Mouse (Mus musculus) kidney, embryonic 16.5 days (tissue): ENCODE results near the gene Chn1. TPM values are rescaled to one million over a fixed set of nuclear protein-coding genes. Genes with fewer than 3 reads are reported as not detected.

Experiments
- ATAC-seq: fragments of 200-750 bp; cut with Nextera tagmentation; 2 replicates; pipeline ENCODE4 v1.8.0; 2017; ENCODE audit warnings: moderate TSS enrichment; ENCODE audit not compliant: low FRiP score, low TSS enrichment
- H3K27ac ChIP-seq: fragments of 300-500 bp; sonication (generic); 2 replicates; pipeline ENCODE4 v1.5.1; 2014; ENCODE audit warnings: low read length
- H3K27me3 ChIP-seq: fragments of 300-500 bp; sonication (generic); 2 replicates; pipeline ENCODE4 v1.6.1; 2014; ENCODE audit warnings: low read length, control low read depth, mixed read lengths; ENCODE audit not compliant: insufficient read depth
- H3K36me3 ChIP-seq: fragments of 300-500 bp; sonication (generic); 2 replicates; pipeline ENCODE4 v1.6.1; 2014; ENCODE audit warnings: low read length, control low read depth, mixed read lengths; ENCODE audit not compliant: insufficient read depth
- H3K4me1 ChIP-seq: fragments of 300-500 bp; sonication (generic); 2 replicates; pipeline ENCODE4 v1.6.1; 2014; ENCODE audit warnings: low read length, control low read depth, mixed read lengths; ENCODE audit not compliant: insufficient read depth
- H3K4me2 ChIP-seq: fragments of 300-500 bp; sonication (generic); replicated peaks from 2 replicates; pipeline ENCODE4 v1.6.1; 2014; ENCODE audit warnings: low read depth, low read length
- H3K4me3 ChIP-seq: fragments of 300-500 bp; sonication (generic); 2 replicates; pipeline ENCODE4 v1.5.1; 2014; ENCODE audit warnings: mild to moderate bottlenecking, low read length
- H3K9ac ChIP-seq: fragments of 300-500 bp; sonication (generic); replicated peaks from 2 replicates; pipeline ENCODE4 v1.6.1; 2014; ENCODE audit warnings: low read length
- H3K9me3 ChIP-seq: fragments of 300-500 bp; sonication (generic); 2 replicates; pipeline ENCODE4 v1.6.1; 2016; ENCODE audit warnings: low read length, control low read depth
- WGBS: fragments of 180-500 bp; shearing (Covaris S2); extraction: QIAGEN DNeasy Blood & Tissue Kit; methylation state at CpG from one replicate; pipeline ENCODE4 v1.1.7; 2014; 5-methylcytosine and 5-hydroxymethylcytosine counted together
- polyA plus RNA-seq: library from polyadenylated mRNA; unstranded; fragments of >200 nt; fragmentation: Nextera tagmentation; extraction: Ambion mirVana; gene quantifications from 2 replicates; pipeline ENCODE4 v1.2.1, GENCODE M21; 2015

The Chn1 gene
- polyA plus RNA-seq, 1 experiment from 2014 or later, result 17.0 TPM

GRCm38 (mm10) chr2:73614303-73614702, 160.8 kb downstream of the Chn1 start:
- WGBS, result 97% methylated on average over 8 of the region's 8 CpGs

GRCm38 (mm10) chr2:73612941-73613340, 162.2 kb downstream of the Chn1 start:
- 0 out of 2 replicates have a peak, but pooled peaks cover 5% of the 10 kb centered on the region for H3K36me3 ChIP-seq
- no peak overlapping the region for H3K9ac ChIP-seq
- no peaks in the 10 kb centered on the region for H3K27me3 ChIP-seq
- WGBS, result 71% methylated on average over 7 of the region's 7 CpGs
- H3K9me3 ChIP-seq, result no peaks in the 10 kb centered on the region
- no peak overlapping the region for H3K27ac ChIP-seq
- H3K4me2 ChIP-seq, result no peak overlapping the region
- ATAC-seq, result no peak
- H3K4me1 ChIP-seq, result peaks cover 5% of the 10 kb centered on the region; the same call in 1 of the 2 replicates
- no peak overlapping the region for H3K4me3 ChIP-seq

More at GRCm38 (mm10) chr2:73614303-73614702, 160.8 kb downstream of the Chn1 start:
- Histone ChIP-seq H3K27me3 (no peaks in the 10 kb centered on the region), H3K27ac (no peak overlapping the region), H3K9ac (no peak overlapping the region), H3K4me3 (no peak overlapping the region), H3K9me3 (no peaks in the 10 kb centered on the region), H3K4me1 (peaks cover 7% of the 10 kb centered on the region; the same call in 1 of the 2 replicates), H3K36me3 (0 out of 2 replicates have a peak, but pooled peaks cover 5% of the 10 kb centered on the region), H3K4me2 (no peak overlapping the region)
- no peak for ATAC-seq

GRCm38 (mm10) chr2:73612367-73612914, 162.7 kb downstream of the Chn1 start:
- H3K4me2 ChIP-seq, result no peak overlapping the region
- H3K4me1 ChIP-seq, result peaks cover 6% of the 10 kb centered on the region; the same call in 1 of the 2 replicates
- 0 out of 2 replicates have a peak, but pooled peaks cover 5% of the 10 kb centered on the region for H3K36me3 ChIP-seq
- H3K27me3 ChIP-seq, result no peaks in the 10 kb centered on the region
- no peak for ATAC-seq
- H3K27ac ChIP-seq, result no peak overlapping the region
- H3K4me3 ChIP-seq, result no peak overlapping the region
- H3K9me3 ChIP-seq, result no peaks in the 10 kb centered on the region
- no peak overlapping the region for H3K9ac ChIP-seq
- WGBS, result 87% methylated on average over 6 of the region's 6 CpGs

- Histone ChIP-seq H3K4me2 (no peak overlapping the region), H3K4me1 (peaks cover 6% of the 10 kb centered on the region; the same call in 1 of the 2 replicates), H3K27ac (no peak overlapping the region), H3K4me3 (no peak overlapping the region), H3K36me3 (0 out of 2 replicates have a peak, but pooled peaks cover 5% of the 10 kb centered on the region), H3K27me3 (no peaks in the 10 kb centered on the region), H3K9me3 (no peaks in the 10 kb centered on the region), H3K9ac (no peak overlapping the region)
- WGBS, result 44% methylated on average over 6 of the region's 6 CpGs
- ATAC-seq, result no peak
Observed at GRCm38 (mm10) chr2:73611798-73612197, 163.3 kb downstream of the Chn1 start.

- Histone ChIP-seq H3K9me3 (no peaks in the 10 kb centered on the region), H3K4me3 (no peak overlapping the region), H3K4me1 (peaks cover 10% of the 10 kb centered on the region), H3K27ac (no peak overlapping the region), H3K27me3 (no peaks in the 10 kb centered on the region), H3K36me3 (0 out of 2 replicates have a peak, but pooled peaks cover 3% of the 10 kb centered on the region), H3K4me2 (no peak overlapping the region), H3K9ac (no peak overlapping the region)
- no peak for ATAC-seq
- 78% methylated on average over 3 of the region's 3 CpGs for WGBS
Observed at GRCm38 (mm10) chr2:73609724-73610210, 165.4 kb downstream of the Chn1 start.

- 59% methylated on average over 5 of the region's 5 CpGs for WGBS
- no peak overlapping the region for H3K4me3 ChIP-seq
- no peak overlapping the region for H3K27ac ChIP-seq
- H3K4me2 ChIP-seq, result no peak overlapping the region
- H3K9ac ChIP-seq, result no peak overlapping the region
- no peaks in the 10 kb centered on the region for H3K27me3 ChIP-seq
- no peaks in the 10 kb centered on the region for H3K9me3 ChIP-seq
- no peak for ATAC-seq
- H3K4me1 ChIP-seq, result peaks cover 14% of the 10 kb centered on the region
- H3K36me3 ChIP-seq, result 0 out of 2 replicates have a peak, but pooled peaks cover 3% of the 10 kb centered on the region
Observed at GRCm38 (mm10) chr2:73609067-73609723, 166.0 kb downstream of the Chn1 start.

- 0 out of 2 replicates have a peak, but pooled peaks cover 3% of the 10 kb centered on the region for H3K36me3 ChIP-seq
- no peaks in the 10 kb centered on the region for H3K27me3 ChIP-seq
- ATAC-seq, result no peak
- no peak overlapping the region for H3K9ac ChIP-seq
- 51% methylated on average over 6 of the region's 6 CpGs for WGBS
- no peaks in the 10 kb centered on the region for H3K9me3 ChIP-seq
- peaks cover 14% of the 10 kb centered on the region for H3K4me1 ChIP-seq
- H3K4me3 ChIP-seq, result no peak overlapping the region
- no peak overlapping the region for H3K4me2 ChIP-seq
- no peak overlapping the region for H3K27ac ChIP-seq
Observed at GRCm38 (mm10) chr2:73608391-73608790, 166.8 kb downstream of the Chn1 start.

GRCm38 (mm10) chr2:73607609-73608008, 167.5 kb downstream of the Chn1 start:
- Histone ChIP-seq H3K9me3 (no peaks in the 10 kb centered on the region), H3K4me3 (no peak overlapping the region), H3K27me3 (no peaks in the 10 kb centered on the region), H3K9ac (no peak overlapping the region), H3K4me1 (peaks cover 14% of the 10 kb centered on the region), H3K27ac (no peak overlapping the region), H3K4me2 (no peak overlapping the region), H3K36me3 (0 out of 2 replicates have a peak, but pooled peaks cover 3% of the 10 kb centered on the region)
- no peak for ATAC-seq
- 13% methylated on average over 4 of the region's 4 CpGs for WGBS

- no peak overlapping the region for H3K9ac ChIP-seq
- peaks cover 14% of the 10 kb centered on the region for H3K4me1 ChIP-seq
- no peaks in the 10 kb centered on the region for H3K27me3 ChIP-seq
- H3K4me3 ChIP-seq, result no peak overlapping the region
- 53% methylated on average over 2 of the region's 2 CpGs for WGBS
- no peak overlapping the region for H3K27ac ChIP-seq
- no peak for ATAC-seq
- H3K4me2 ChIP-seq, result no peak overlapping the region
- no peaks in the 10 kb centered on the region for H3K9me3 ChIP-seq
- no peaks in the 10 kb centered on the region for H3K36me3 ChIP-seq
Observed at GRCm38 (mm10) chr2:73607146-73607545, 168.0 kb downstream of the Chn1 start.

- no peak for ATAC-seq
- H3K27ac ChIP-seq, result no peak overlapping the region
- no peak overlapping the region for H3K4me2 ChIP-seq
- 86% methylated on average over 6 of the region's 6 CpGs for WGBS
- H3K4me3 ChIP-seq, result no peak overlapping the region
- H3K9me3 ChIP-seq, result no peaks in the 10 kb centered on the region
- peaks cover 14% of the 10 kb centered on the region for H3K4me1 ChIP-seq
- no peaks in the 10 kb centered on the region for H3K36me3 ChIP-seq
- no peak overlapping the region for H3K9ac ChIP-seq
- H3K27me3 ChIP-seq, result no peaks in the 10 kb centered on the region
Observed at GRCm38 (mm10) chr2:73606616-73607015, 168.5 kb downstream of the Chn1 start.
